Mouse (Mus musculus) forebrain, postnatal 0 days (tissue): ENCODE results near the gene St3gal3. TPM values are rescaled to one million over a fixed set of nuclear protein-coding genes. Genes with fewer than 3 reads are reported as not detected.
A peak's percentile ranks its signal among the peaks of the same experiment; 100 is the strongest.

Experiments used
- ATAC-seq: fragments of 200-750 bp; cut with Nextera tagmentation; 2 replicates; pipeline ENCODE4 v1.8.0; 2017; ENCODE audit warnings: mild to moderate bottlenecking, moderate library complexity
- DNase-seq: peaks from one replicate; pipeline ENCODE4 v3.0.0-alpha.2; 2015
- H3K27ac ChIP-seq: fragments of 300-500 bp; sonication (generic); 2 replicates; pipeline ENCODE4 v1.5.1; 2014; ENCODE audit warnings: low read depth, mild to moderate bottlenecking, antibody characterized with exemption, low read length, moderate library complexity, mixed read lengths
- H3K27me3 ChIP-seq: fragments of 300-500 bp; sonication (generic); 2 replicates; pipeline ENCODE4 v1.6.1; 2014; ENCODE audit warnings: mild to moderate bottlenecking, low read length, mixed read lengths; ENCODE audit not compliant: insufficient read depth
- H3K36me3 ChIP-seq: fragments of 300-500 bp; sonication (generic); 2 replicates; pipeline ENCODE4 v1.6.1; 2014; ENCODE audit warnings: mild to moderate bottlenecking, moderate library complexity; ENCODE audit not compliant: insufficient read depth
- H3K4me1 ChIP-seq: fragments of 300-500 bp; sonication (generic); 2 replicates; pipeline ENCODE4 v1.6.1; 2014; ENCODE audit warnings: antibody characterized with exemption; ENCODE audit not compliant: insufficient read depth
- H3K4me2 ChIP-seq: fragments of 300-500 bp; sonication (generic); 2 replicates; pipeline ENCODE4 v1.6.1; 2014; ENCODE audit warnings: low read depth, mild to moderate bottlenecking, moderate library complexity
- H3K4me3 ChIP-seq: fragments of 300-500 bp; sonication (generic); 2 replicates; pipeline ENCODE4 v1.5.1; 2014; ENCODE audit warnings: low read depth, low read length, mixed read lengths
- H3K9ac ChIP-seq: fragments of 300-500 bp; sonication (generic); 2 replicates; pipeline ENCODE4 v1.6.1; 2014; ENCODE audit warnings: mild to moderate bottlenecking
- H3K9me3 ChIP-seq: fragments of 300-500 bp; sonication (generic); 2 replicates; pipeline ENCODE4 v1.6.1; 2016; ENCODE audit warnings: low read length
- CTCF ChIP-seq: sonication (generic); IDR thresholded peaks from 2 replicates; pipeline ENCODE4 v1.5.1; 2016; ENCODE audit warnings: antibody characterized with exemption, control low read depth, low read depth
- WGBS: fragments of 180-500 bp; shearing (Covaris S2); extraction: QIAGEN DNeasy Blood & Tissue Kit; methylation state at CpG from one replicate; pipeline ENCODE4 v1.1.7; 2014; 5-methylcytosine and 5-hydroxymethylcytosine counted together
- polyA plus RNA-seq: library from polyadenylated mRNA; unstranded; fragments of >200 nt; fragmentation: Nextera tagmentation; extraction: Ambion mirVana; gene quantifications from 2 replicates; pipeline ENCODE4 v1.2.1, GENCODE M21; 2015
- total RNA-seq: library from RNA; depleted of rRNA; stranded (reverse); fragments of >200 nt; gene quantifications from 2 replicates; pipeline ENCODE4 v1.2.3, GENCODE M21; 2014

St3gal3 gene
- total and polyA plus RNA-seq, 2 experiments from 2014 or later, result 11.2 to 36.1 TPM

GRCm38 (mm10) chr4:118040650-118041049 is 94.1 kb downstream of the St3gal3 start:
- no peak for ATAC-seq
- no peak overlapping the region for H3K27ac ChIP-seq
- H3K9ac ChIP-seq, result no peak overlapping the region
- H3K9me3 ChIP-seq, result no peaks in the 10 kb centered on the region
- no peaks in the 10 kb centered on the region for H3K36me3 ChIP-seq
- no peaks in the 10 kb centered on the region for H3K27me3 ChIP-seq
- no peak overlapping the region for H3K4me3 ChIP-seq
- 70% methylated on average over 4 of the region's 4 CpGs for WGBS
- H3K4me1 ChIP-seq, result no peaks in the 10 kb centered on the region
- H3K4me2 ChIP-seq, result no peak overlapping the region
- DNase-seq, result no peak
- TF ChIP-seq CTCF, result no peak

DNA sequence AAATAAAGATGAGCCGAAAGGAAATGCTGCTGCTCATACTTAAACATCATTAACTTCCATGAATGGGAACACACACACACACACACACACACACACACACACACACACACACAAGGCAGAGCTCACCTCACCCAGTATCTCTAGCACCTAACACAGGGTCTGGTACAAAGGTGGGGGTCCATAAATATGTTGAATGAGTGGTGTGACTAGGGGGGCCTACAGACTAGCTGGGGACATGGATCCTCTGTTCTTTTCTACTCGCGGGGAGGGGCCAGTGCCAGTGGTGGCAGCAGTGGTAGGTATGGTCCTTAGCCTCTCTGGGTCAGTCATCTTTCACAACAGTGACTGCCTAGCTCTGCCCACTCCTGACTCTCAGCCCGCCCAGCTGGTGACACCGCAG is 94.8 kb downstream of the St3gal3 start:
- H3K4me3 ChIP-seq, result no peak overlapping the region
- TF ChIP-seq CTCF, result no peak
- no peaks in the 10 kb centered on the region for H3K9me3 ChIP-seq
- H3K4me1 ChIP-seq, result no peaks in the 10 kb centered on the region
- no peak overlapping the region for H3K9ac ChIP-seq
- no peak overlapping the region for H3K4me2 ChIP-seq
- no peaks in the 10 kb centered on the region for H3K36me3 ChIP-seq
- no peak for ATAC-seq
- 93% methylated on average over 5 of the region's 5 CpGs for WGBS
- DNase-seq, result no peak
- H3K27ac ChIP-seq, result no peak overlapping the region
- H3K27me3 ChIP-seq, result no peaks in the 10 kb centered on the region

- no peak overlapping the region for H3K27ac ChIP-seq
- H3K9ac ChIP-seq, result no peak overlapping the region
- H3K36me3 ChIP-seq, result no peaks in the 10 kb centered on the region
- no peaks in the 10 kb centered on the region for H3K4me1 ChIP-seq
- DNase-seq (no peak), ATAC-seq (no peak)
- no peaks in the 10 kb centered on the region for H3K9me3 ChIP-seq
- no peak overlapping the region for H3K4me2 ChIP-seq
- no peak for TF ChIP-seq CTCF
- H3K4me3 ChIP-seq, result no peak overlapping the region
- H3K27me3 ChIP-seq, result no peaks in the 10 kb centered on the region
- WGBS, result 77% methylated on average over 1 of the region's 1 CpGs
Measured at GRCm38 (mm10) chr4:118038023-118038422, 96.7 kb downstream of the St3gal3 start.

GRCm38 (mm10) chr4:118037406-118037805 is 97.3 kb downstream of the St3gal3 start:
- Histone ChIP-seq H3K9ac (no peak overlapping the region), H3K27ac (no peak overlapping the region), H3K36me3 (no peaks in the 10 kb centered on the region), H3K27me3 (no peaks in the 10 kb centered on the region), H3K4me2 (no peak overlapping the region), H3K9me3 (no peaks in the 10 kb centered on the region), H3K4me3 (no peak overlapping the region), H3K4me1 (no peaks in the 10 kb centered on the region)
- no peak for ATAC-seq
- TF ChIP-seq CTCF, result no peak
- 49% methylated on average over 5 of the region's 5 CpGs for WGBS
- no peak for DNase-seq

GRCm38 (mm10) chr4:118036531-118036930 is 98.2 kb downstream of the St3gal3 start:
- H3K27me3 ChIP-seq, result no peaks in the 10 kb centered on the region
- no peak overlapping the region for H3K27ac ChIP-seq
- DNase-seq, result no peak
- 94% methylated on average over 4 of the region's 4 CpGs for WGBS
- no peak for TF ChIP-seq CTCF
- no peak overlapping the region for H3K4me3 ChIP-seq
- no peak overlapping the region for H3K9ac ChIP-seq
- H3K9me3 ChIP-seq, result no peaks in the 10 kb centered on the region
- no peak overlapping the region for H3K4me2 ChIP-seq
- no peak for ATAC-seq
- no peaks in the 10 kb centered on the region for H3K36me3 ChIP-seq
- H3K4me1 ChIP-seq, result no peaks in the 10 kb centered on the region

- 93% methylated on average over 2 of the region's 2 CpGs for WGBS
- no peaks in the 10 kb centered on the region for H3K36me3 ChIP-seq
- no peak overlapping the region for H3K4me3 ChIP-seq
- 0 out of 2 replicates have a peak, but pooled peaks have one; percentile 26 for TF ChIP-seq CTCF
- H3K4me1 ChIP-seq, result no peaks in the 10 kb centered on the region
- H3K27me3 ChIP-seq, result no peaks in the 10 kb centered on the region
- DNase-seq (no peak), ATAC-seq (no peak)
- H3K9me3 ChIP-seq, result no peaks in the 10 kb centered on the region
- no peak overlapping the region for H3K27ac ChIP-seq
- no peak overlapping the region for H3K4me2 ChIP-seq
- H3K9ac ChIP-seq, result no peak overlapping the region
Measured at GRCm38 (mm10) chr4:118035090-118035489, 99.6 kb downstream of the St3gal3 start.

- DNase-seq (no peak), ATAC-seq (no peak)
- Histone ChIP-seq H3K4me2 (no peak overlapping the region), H3K27me3 (no peaks in the 10 kb centered on the region), H3K27ac (no peak overlapping the region), H3K4me1 (peaks cover 5% of the 10 kb centered on the region; the same call in 1 of the 2 replicates), H3K9me3 (no peaks in the 10 kb centered on the region), H3K4me3 (no peak overlapping the region), H3K9ac (no peak overlapping the region), H3K36me3 (no peaks in the 10 kb centered on the region)
- no peak for TF ChIP-seq CTCF
- WGBS, result 90% methylated on average over 5 of the region's 5 CpGs
Measured at GRCm38 (mm10) chr4:118033026-118033425, 101.7 kb downstream of the St3gal3 start.

DNA sequence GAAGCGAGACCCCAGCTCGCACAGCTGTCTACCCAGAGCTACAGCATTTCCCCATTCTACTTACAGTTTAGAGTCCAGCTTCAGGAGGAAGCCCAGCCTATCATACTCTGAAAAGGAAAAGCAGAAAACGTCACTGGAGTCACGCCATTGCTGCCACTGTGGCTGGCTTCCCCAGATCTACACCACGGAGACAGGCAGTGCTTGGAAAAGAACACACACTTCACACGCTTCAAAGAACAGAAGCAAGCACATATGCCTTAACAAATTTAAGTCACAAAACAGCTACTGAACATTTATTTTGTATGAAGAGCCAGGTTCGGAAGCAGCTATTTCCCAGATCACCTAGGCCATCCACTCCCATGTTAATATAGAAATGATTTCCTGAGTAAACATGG is 102.9 kb downstream of the St3gal3 start:
- 78% methylated on average over 7 of the region's 7 CpGs for WGBS
- Histone ChIP-seq H3K27ac (no peak overlapping the region; the same call in 1 of the 2 replicates), H3K9ac (no peak overlapping the region), H3K4me1 (peaks cover 5% of the 10 kb centered on the region; the same call in 1 of the 2 replicates), H3K36me3 (no peaks in the 10 kb centered on the region), H3K4me3 (no peak overlapping the region), H3K4me2 (no peak overlapping the region), H3K9me3 (no peaks in the 10 kb centered on the region), H3K27me3 (no peaks in the 10 kb centered on the region)
- no peak for TF ChIP-seq CTCF
- peak; percentile 40; the same call in 1 of the 2 replicates for ATAC-seq
- DNase-seq, result peak; percentile 27
